Mouse (Mus musculus): ENCODE measurements around the gene Atg7.

DNA sequence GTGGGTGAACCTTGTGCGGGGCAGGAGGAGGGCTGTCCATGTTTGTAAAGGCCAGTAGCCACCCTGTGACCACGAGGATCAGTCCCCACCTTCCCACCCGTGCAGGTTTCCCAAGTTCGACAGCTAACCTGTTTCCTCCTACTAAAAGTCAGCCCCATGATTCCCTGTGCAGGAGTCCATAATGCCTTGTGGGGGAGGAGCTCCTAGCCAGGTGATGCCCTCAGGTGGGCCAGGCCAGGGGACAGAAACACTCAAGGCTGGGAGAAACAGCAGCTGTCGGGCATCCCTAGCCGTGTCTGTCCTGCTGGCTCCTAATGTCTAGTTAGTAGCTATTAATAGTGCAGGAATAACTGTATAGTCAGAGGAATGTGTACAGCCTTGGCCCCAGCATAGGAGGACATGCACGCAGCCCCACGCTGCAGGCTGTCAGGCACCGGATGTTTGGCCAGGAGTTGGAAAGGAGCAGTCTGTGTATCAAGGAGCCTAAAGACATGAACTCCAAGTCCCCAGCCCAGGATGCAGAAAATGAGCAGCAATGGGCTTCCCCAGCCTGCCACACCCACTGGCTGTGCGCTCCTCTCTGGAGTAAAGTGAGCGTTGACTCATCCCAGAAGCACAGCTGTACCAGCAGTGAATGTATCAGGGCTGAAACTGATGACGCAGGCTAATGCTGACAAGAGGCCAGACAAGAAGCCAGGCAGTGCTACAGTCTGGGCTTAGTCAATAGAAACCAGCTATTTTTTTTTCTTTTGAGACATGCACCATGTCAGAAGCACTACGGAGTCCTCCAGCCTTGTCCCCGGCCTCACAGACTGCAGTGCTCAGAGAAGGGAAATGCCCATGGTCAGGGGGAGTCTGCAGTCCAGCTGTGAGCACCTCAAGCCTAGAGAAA lies 218.0 kb downstream of the Atg7 start:
- no peak for TF ChIP-seq CTCF (IDR thresholded peaks at IDR 0.05; ENCODE audit: control insufficient read depth, insufficient read depth, insufficient read length)
- TF ChIP-seq MAX (IDR thresholded peaks at IDR 0.05), result no peak
- TF ChIP-seq MYOD1 (IDR thresholded peaks at IDR 0.05; ENCODE audit: control insufficient read depth, insufficient read length, low read depth), result peak; percentile 89
- no peak for TF ChIP-seq MYOG (IDR thresholded peaks at IDR 0.05; ENCODE audit: control insufficient read depth, extremely low read depth, insufficient read length)
- TF ChIP-seq CEBPB (IDR thresholded peaks at IDR 0.05; ENCODE audit: low read depth), result no peak
- TF ChIP-seq USF1 (IDR thresholded peaks at IDR 0.05; ENCODE audit: low read depth), result no peak
- TF ChIP-seq FOSL1 (IDR thresholded peaks at IDR 0.05; ENCODE audit: insufficient read depth, low read length, poor library complexity, severe bottlenecking), result no peak

Measured in C2C12 (cell line).